Mouse (Mus musculus): ENCODE measurements around the gene Rsph6a. TPM values are rescaled to one million over a fixed set of nuclear protein-coding genes. Genes with fewer than 3 reads are reported as not detected.

Rsph6a gene
- total RNA-seq (2021): not detected

DNA sequence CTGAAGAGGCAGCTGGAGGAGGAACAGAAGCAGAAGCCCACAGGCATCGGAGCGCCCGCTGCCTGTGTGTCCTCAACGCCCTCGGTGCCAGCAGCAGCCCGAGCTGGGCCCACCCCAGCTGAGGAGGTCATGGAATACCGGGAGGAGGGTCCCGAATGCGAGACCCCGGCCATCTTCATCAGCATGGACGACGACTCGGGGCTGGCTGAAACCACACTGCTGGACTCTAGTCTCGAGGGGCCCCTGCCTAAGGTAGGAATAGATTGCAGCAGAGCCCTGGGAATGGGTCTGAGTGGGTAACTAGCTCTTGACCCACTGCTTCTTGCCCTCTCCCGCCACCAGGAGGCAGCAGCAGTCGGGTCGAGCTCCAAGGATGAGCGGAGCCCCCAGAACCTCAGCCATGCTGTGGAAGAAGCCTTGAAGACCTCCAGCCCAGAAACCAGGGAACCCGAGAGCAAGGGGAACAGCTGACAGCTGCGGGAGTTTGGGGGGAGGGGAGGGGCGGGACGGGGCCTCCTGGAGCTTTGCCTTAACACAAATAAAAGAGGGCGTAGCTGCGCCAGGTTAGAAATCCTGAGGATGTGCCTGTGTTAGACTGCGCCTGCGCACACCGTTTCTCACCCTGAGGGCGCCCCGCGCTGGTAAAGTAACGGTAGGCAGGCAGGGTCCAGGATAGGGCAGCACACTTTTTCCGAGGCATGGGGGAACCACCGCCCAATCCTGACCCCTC, at the start of gene Rsph6a:
Gene Rsph6a (plus strand): TSS at position 644 of the 730 bp plus-strand sequence.
- peak; percentile 38 to 67 for DNase-seq
- intact Hi-C loops (cut with DNase I): no loop called here

DNA sequence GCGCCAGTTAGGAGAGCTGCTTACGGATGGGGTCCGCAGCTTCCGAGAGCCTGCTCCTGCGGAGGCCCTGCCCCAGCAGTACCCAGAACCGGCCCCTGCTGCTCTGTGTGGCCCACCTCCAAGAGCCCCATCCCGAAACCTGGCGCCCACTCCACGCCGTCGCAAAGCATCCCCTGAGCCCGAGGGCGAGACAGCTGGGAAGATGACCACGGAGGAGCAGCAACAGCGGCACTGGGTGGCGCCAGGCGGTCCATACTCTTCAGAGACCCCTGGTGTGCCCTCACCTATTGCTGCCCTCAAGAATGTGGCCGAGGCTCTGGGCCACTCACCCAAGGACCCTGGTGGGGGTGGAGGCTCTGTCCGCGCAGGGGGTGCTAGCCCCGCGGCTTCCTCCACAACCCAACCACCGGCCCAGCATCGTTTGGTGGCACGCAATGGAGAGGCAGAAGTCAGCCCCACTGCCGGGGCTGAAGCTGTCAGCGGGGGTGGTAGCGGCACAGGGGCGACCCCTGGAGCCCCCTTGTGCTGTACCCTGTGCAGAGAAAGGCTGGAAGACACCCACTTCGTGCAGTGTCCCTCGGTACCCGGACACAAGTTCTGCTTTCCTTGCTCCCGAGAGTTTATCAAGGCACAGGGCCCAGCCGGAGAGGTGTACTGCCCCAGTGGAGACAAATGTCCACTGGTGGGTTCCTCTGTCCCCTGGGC, 48.9 kb upstream of the Rsph6a start:
- intact Hi-C loops (cut with DNase I): loop anchor here (1.0 to 5.0 kb wide), 3 partner anchors 18 to 108 kb away; partner anchors contain the start of gene Foxa3
- DNase-seq: no peak

DNA sequence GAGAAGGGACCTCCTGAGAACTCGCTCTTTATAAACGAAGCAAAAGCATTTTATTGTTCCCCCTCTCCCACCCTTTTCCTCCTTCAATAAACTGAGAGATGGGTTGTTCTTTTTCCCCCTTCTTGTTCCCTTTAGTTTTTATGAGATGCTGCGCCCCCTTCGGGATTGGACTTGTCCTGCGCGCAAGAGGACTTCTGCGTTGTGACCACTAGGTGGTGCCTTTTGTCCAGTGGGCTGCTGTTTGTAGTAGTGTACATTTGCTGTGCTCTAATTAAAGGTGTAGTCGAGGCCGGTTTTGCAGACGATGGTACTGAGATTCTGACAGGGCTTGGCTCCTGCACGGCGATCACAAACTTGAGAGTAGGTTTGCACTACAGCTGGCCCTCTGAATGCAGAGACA, 48.0 kb upstream of the Rsph6a start:
- intact Hi-C loops (cut with DNase I): loop anchor here (1.0 to 5.0 kb wide), 3 partner anchors 17 to 109 kb away; partner anchors contain the start of gene Foxa3
- peak; percentile 89 to 93 for DNase-seq

DNA sequence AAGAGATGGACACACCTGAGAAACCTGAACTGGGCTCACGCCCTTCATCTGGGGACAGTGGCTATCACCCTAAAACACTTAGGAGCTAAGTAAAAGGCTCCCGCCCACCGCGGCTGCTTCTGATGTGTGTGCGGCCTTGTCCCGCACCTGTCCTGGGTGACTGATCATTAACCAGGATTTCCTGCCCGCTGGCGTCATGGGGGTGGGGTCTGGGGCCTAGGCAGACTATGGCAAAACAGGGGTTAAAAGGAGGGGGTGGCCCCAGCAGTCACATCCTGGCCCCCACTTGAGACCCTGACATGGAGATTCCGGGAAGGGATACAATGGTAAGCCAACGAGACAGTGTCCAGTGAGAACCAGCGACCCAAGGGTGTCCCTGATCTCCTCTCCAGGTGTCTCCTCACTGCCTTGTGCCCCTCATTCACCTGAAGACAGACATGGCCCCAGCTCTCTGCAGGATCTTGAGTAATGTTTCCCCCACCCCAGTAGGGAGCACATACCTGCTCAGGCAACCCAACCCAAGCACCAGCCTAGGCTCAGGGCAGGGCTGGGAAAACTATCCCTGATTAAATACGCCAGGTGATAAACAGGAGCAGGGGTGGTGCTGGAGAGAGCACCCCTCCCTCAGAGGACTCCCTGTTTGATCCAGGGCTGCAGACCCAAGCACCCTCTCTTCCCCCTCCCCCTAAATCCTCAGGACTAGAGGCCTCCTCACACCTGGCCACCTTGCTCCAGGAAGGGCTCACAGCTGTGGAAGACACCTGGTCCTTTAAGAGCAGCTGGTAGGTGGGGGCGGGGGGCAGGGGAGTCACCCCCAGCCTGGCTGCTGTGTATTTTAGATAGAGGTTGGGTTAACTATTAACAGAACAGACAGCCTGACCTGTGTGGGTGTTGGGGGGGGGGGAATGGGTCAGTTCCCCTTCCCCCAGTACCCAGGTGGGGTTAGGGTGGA, 47.2 kb upstream of the Rsph6a start:
- no peak for DNase-seq
- intact Hi-C loops (cut with DNase I): loop anchor here (2.0 to 5.0 kb wide), 2 partner anchors 21 to 110 kb away; no protein-coding TSS in a partner anchor

DNA sequence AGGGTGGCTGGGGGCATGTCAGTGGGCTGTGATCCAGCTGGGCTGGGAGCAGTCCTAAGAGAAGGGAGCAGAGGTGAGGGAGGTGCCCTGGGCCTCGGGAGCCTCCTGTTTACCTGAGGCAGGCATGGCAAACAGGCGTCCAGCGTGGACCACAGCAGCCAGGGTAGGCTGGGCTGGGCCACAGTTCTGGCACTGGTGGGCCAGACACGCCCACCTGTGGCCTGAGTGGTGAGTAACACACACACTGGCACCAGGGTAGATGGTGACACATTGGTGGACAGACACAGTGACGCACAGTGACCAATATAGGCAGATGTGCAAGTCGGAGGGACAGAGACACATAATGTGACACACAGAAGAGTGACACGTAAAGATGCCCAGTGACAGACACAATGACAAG, 43.9 kb upstream of the Rsph6a start:
- intact Hi-C loops (cut with DNase I): no loop called here
- DNase-seq: no peak

DNA sequence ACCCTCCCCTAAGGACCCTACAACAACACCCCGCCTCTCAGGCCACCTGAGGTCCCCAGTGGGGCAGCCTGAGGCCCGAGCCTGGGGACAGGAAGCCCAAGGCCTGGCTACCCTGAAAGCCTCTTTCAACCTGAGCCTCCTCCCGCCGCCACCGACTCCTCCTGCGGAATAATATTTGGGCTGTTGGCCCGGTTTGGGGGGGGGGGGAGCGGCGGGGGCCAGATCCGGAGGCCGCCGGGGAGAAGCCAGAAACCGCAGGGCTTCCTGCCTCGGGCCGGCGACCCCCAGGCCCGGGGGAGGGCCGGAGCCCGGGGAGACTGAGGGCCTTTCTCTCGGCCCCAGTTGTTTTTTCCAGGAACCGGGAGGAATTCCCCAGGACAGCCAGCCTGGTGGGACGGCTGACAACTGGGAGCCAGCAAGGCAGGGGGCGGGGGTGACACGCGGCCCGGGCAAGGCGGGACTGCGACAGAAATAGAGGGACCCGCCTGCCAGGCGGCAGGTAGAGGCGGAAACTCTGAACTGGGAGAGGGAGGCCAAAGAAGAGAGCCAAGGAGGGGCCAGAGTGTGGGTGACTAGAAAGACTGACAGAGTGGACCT, 42.4 kb upstream of the Rsph6a start:
- intact Hi-C loops (cut with DNase I): no loop called here
- peak; percentile 76 to 78 for DNase-seq

DNA sequence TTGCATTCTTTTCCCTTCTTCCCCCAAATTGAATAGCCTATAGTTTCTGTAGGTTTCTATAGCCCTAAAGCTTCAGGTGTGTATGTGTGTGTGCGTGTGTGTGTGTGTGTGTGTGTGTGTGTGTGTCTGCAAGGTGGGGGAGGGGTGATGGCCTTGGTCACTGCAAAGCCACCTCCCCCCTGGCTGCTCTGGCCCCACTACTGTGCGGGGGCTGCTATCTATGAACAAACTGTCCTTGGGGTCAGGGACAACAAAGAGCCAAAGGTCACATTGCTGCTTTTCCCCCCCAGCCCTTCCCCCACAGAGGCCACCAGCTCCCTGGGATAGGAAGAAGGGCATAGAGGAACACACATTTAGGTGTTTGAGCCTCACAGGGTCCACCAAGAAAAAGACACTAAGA, 41.6 kb upstream of the Rsph6a start:
- intact Hi-C loops (cut with DNase I): no loop called here
- DNase-seq: no peak

DNA sequence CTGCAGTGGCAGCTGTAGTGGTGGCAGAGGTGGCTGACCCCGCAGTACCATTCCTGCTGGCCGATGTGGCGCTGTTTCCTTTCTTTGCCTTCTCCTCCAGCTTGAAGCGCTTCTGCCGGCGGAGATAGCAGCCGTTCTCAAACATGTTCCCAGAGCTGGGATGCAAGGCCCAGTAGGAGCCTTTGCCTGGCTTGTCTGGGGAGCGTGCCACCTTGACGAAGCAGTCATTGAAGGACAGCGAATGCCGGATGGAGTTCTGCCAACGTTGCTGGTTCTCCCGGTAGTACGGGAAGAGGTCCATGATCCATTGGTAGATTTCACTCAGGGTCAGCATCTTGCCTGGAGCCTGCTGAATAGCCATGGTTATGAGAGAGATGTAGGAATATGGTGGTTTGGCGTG, 40.0 kb upstream of the Rsph6a start:
- intact Hi-C loops (cut with DNase I): no loop called here
- DNase-seq: no peak

DNA sequence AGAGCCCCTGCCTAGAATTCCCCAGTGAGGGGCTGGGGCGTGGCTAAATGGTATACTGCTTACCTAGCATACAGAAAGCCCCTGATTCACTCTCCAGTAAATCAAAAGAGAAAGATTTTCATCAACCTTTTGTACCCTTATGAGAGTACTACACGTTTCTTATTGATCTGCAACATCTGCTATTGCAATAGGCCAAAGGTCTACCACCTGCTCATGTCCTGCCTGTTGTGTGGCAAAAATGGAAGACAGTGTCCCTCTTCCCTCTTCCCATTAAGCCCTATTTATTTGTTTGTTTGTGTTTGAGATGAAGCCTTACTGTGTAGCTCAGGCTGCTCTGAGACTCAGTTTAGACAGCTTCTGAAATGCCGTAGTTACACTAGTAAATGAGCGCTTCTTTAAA, 38.4 kb upstream of the Rsph6a start:
- no peak for DNase-seq
- intact Hi-C loops (cut with DNase I): no loop called here

DNA sequence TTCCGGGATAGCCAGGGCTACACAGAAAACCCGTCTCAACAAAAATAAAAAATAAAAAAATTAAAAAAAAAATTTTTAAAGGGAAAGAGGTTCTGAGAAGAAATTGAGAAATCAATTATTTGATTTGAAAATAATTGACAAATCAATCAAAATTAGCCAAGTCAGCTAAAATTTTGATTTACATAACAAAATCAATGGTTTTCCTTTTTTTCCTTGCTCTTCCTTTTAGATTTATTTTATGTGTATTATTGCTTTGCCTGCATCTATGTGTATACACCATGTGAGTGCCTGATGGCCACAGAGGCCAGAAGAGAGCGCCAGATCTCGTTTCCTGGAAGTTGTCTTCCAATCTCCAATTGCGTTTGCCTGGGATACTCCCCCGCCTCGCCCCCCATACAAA, 36.6 kb upstream of the Rsph6a start:
- no peak for DNase-seq
- intact Hi-C loops (cut with DNase I): no loop called here

DNA sequence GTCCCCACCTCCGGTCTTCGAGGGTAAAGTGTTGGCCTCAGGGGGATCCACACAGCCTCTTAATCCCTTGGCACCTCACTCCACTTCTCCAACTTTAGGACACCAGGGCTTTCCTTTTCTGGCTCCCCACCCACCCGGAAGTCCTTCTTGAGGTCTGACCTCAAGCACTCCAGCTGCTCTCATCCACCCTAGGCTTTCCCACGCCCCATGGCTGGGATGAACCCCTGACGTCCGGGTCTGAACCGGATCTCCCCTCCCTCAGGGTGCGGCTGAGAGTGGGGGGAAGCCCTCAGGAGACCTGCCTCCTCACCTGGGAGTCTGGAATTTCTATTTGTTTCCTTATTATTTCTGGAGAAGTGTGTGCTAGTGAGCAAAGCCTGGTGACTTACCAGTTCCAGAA, 33.4 kb upstream of the Rsph6a start:
- intact Hi-C loops (cut with DNase I): no loop called here
- DNase-seq: no peak

DNA sequence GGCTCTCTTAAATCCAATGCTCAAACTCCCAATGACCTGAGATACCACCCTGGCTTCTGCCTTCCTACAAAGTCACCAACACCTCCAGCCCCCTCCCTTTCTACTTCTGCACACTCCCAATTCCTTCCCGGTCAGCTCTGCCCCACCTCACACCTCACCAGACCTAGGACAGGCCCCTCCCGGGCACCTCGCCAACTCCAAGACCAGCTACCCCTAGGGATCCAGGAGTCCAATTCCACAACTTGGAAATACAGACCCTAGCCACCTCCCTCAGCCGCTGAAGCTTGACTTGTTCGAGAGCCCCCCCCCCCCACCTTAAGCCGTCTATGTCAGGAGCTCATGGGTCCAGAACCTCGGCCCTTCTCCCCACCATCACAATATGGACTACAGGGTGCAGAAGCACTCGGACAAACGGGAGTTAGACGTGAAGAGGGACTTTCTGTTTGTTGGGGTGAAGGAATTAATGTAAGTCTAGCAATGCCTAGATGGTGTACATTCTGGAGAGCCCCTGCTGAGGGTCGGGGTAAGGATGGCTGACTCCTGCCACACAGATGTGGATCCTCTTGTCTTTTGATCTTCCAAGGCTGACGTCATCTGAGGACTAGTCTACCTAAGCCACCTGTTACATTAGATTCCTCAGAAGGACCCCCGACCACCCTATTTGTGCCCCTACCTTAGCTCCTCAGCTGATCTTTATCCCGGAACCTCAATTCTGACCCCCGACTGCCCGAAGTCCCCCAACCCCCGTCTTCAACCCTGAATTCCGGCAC, 32.1 kb upstream of the Rsph6a start:
- no peak for DNase-seq
- intact Hi-C loops (cut with DNase I): no loop called here

DNA sequence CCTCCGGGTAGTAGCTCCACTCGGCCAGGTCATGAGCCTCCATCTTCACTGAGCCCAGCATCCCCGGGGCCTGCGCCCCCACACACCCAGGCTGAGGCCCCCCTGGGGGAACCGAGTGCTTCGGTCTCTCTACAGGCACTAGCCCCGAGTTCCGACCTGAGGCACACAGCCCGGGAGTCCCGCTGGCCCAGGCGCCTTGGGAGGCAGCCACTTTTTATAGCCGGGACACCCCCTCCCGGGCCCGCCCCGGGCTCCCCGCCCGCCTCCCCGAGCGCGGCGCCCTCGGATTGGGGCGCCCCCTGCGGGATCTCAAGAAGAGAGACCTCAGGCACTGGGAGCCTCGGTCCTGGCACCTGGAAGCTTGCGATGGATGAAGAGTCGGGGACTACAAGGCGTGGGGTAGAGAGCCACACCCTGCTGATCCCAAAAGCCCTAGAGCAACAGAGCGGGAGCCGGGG, 31.1 kb upstream of the Rsph6a start, which contains the start of gene Foxa3:
Gene Foxa3 (minus strand): TSS at position 182 of the 458 bp plus-strand sequence.
- intact Hi-C loops (cut with DNase I): loop anchor here (1.0 kb wide), 1 partner anchor 17 kb away; no protein-coding TSS in a partner anchor
- peak; percentile 52 to 65 for DNase-seq

DNA sequence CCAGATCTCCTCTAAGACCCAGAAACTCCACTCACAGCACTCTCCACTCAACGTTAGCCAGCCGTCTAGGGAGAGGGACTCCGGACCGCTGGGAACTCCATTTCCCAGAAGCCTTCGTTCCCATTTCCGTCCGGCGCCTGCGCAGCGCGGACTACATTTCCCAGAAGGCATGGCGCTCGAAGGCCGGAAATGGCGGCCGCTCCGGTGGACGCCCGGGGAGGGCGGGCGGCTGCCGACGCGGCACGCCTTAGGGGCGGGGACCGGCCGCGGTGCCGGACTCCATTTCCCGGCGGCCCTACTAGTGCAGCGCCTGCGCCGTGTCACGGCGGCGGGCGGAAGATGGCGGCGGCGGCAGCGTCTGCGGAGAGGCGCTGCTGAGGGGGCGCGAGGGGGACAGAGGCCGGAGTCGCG, 30.4 kb upstream of the Rsph6a start, which contains the start of gene Sympk:
Gene Sympk (plus strand): TSS at position 282 of the 411 bp plus-strand sequence.
- intact Hi-C loops (cut with DNase I): loop anchor here (2.0 kb wide), 1 partner anchor 127 kb away; no protein-coding TSS in a partner anchor
- DNase-seq: peak; percentile 96 to 97

DNA sequence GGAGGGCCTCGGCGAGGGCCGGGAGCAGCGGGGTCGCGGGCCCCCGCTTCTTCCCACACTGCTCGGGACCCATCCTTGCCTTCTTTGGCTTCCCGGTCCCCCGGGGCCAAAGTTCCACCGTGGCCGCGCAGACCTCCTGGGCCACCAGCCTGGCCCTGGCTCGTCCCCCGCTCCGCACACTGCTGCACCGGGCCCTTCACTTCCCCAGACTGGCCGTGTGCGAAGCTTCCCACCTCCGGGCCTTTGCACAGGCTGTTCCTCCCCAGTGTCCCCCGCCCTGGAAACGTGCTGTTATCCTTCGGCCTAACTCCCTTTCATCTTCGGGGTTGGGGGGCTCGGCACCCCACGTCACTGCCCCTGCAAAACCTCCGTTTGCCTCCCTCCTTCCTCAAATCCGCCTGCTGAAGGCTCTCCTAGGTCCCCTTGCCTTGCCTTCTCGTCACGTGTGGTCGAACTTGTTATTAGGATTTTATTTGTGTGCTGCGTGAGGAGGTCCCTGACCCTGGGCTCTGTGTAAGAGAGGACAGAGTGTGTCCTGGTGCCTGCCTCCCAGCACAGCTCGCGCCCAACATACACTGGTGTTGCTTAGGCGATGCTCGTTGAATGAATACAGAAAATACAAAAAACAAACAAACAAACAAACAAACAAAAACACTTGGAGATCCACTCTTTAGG, 29.8 kb upstream of the Rsph6a start:
- peak; percentile 46 to 52 for DNase-seq
- intact Hi-C loops (cut with DNase I): loop anchor here (2.0 kb wide), 1 partner anchor 128 kb away; no protein-coding TSS in a partner anchor

DNA sequence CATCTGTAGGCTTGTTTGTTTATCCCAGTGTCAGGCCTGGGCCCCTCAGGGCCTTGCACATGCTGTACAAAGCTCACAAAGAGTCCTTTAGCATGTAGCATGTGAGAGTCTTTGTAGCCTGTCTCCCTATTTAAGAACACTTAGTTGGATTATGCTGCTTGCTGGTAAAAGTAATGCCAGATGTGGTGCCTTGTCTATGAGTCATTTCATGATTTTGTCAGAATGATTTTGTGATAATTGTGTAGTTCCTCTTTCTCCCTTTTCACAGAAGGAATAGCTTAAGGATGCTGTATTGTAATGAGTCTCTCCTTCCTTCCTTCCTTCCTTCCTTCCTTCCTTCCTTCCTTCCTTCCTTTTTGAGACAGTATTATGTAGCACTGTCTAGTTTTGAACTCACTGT, 26.4 kb upstream of the Rsph6a start:
- DNase-seq: no peak
- intact Hi-C loops (cut with DNase I): loop anchor here (2.0 kb wide), 1 partner anchor 21 kb away; no protein-coding TSS in a partner anchor

DNA sequence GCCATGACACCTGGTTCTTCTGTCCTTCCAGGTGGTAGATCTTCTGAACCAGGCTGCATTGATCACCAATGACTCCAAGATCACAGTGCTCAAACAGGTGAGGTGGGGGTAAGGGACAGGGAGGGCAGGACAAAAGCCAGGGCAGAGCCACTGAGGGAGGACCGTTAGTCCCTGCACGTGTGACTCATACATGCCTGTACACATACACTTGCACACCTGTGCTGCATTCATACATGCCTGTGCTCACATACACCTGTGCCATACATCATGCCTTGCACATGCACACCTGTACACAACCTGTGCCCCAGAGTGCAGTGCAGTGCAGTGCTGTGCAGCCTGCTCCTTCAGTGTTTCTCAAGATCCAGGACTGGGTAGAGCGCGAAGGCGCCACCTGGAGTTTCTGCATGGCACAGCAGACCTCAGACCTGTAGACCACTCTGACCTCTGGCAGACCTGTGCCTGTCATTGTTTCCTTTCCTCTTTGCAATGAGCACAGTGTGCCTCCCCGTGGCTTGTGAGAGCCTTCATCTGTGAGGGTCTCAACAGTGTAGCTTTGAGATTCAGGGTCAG, 25.3 kb upstream of the Rsph6a start:
- peak; percentile 58 to 76 for DNase-seq
- intact Hi-C loops (cut with DNase I): loop anchor here (2.0 kb wide), 1 partner anchor 22 kb away; no protein-coding TSS in a partner anchor

DNA sequence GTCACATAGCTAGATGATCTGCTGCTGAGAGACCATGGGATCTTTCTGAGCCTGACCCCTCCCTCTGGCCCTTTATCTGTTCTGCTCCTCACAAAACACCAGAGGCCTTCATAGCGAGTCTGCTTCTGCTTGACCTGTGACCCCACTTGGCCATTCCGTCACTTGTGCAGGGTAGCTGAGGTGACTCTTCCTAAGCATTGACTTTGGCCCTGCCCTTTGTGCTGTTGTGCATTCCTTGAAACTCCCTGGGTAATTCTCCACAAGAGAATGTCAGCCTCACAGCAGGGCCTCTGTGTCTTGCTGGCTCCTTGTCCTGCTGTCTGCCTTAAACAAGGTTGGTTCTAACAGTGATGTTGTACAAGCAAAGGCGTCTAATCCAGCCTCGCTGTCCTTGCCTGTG, 22.8 kb upstream of the Rsph6a start:
- intact Hi-C loops (cut with DNase I): no loop called here

More for the DNA sequence above, 22.8 kb upstream of the Rsph6a start:
- no peak for DNase-seq

Data from heart, postnatal 10 days (tissue).